Mouse (Mus musculus): ENCODE results near the gene Col6a6. TPM values are rescaled to one million over a fixed set of nuclear protein-coding genes. Genes with fewer than 3 reads are reported as not detected.
"Not testable (repeated sequence)": the region's sequence is repeated elsewhere in the genome, so short reads cannot be mapped to it uniquely, and the experiment has no call there.

Col6a6 gene
- polyA plus RNA-seq, 1 experiment from 2014 or later = not detected

DNA sequence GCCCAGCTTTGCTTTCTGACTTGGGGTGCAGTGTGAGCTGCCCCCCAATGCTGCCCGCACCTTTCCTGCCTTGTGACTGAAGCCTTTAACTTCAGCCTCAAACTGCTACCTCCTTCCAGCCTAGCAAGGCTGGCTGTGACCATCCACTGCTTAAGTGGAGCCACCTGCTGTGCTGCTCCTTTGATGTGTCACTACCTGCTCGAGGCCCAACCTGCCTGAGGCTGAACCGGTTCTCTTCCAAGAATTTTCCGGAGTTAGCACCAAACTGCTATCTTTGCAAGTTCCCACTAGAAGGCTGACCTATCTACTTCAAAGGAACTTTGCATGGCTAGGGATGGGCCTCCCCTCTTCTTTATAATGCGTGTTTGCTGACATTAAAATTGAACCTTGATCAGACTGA is 13.4 kb upstream of the Col6a6 start:
- H3K4me2 ChIP-seq (ENCODE audit: low read length); H3K4me3 ChIP-seq (ENCODE audit: low read depth, low read length); DNase-seq (ENCODE audit: low spot score); H3K9ac ChIP-seq (ENCODE audit: low read length); H3K27ac ChIP-seq (ENCODE audit: low read depth, low read length); H3K36me3 ChIP-seq (ENCODE audit: control insufficient read depth, insufficient read depth, low read length); H3K9me3 ChIP-seq (replicated peaks; ENCODE audit: control insufficient read depth, low read length); H3K4me1 ChIP-seq (ENCODE audit: control insufficient read depth, insufficient read depth, low read length); ATAC-seq; H3K27me3 ChIP-seq (replicated peaks; ENCODE audit: control insufficient read depth, insufficient read depth, low read length): not testable (repeated sequence)
- WGBS = 67% methylated on average over 5 of the region's 5 CpGs

DNA sequence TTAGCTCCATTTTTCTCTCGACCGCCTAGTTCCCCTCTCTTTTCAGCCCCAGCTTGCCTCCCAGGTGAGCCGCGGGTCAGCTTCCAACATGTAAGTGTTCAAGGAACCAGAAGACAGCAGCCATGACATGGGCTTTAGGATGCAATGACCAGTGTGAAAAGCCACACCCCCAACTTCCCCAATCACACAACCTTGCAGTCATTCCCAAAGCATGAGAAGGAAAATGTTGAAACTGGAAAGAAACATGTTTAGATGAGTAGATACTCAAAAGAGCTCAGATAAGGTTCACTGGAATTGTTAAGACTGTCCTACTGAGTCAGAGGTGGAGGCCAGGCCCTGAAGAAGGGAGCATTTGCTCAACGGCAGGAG is 11.2 kb upstream of the Col6a6 start:
- H3K27me3 ChIP-seq (replicated peaks; ENCODE audit: control insufficient read depth, insufficient read depth, low read length) = no peaks in the 10 kb centered on the region
- 82% methylated on average over 5 of the region's 5 CpGs for WGBS
- no peak overlapping the region for H3K9ac ChIP-seq (ENCODE audit: low read length)
- no peak overlapping the region for H3K4me2 ChIP-seq (ENCODE audit: low read length)
- DNase-seq (ENCODE audit: low spot score) = no peak
- no peak for ATAC-seq
- H3K4me1 ChIP-seq (ENCODE audit: control insufficient read depth, insufficient read depth, low read length) = no peaks in the 10 kb centered on the region
- no peaks in the 10 kb centered on the region for H3K36me3 ChIP-seq (ENCODE audit: control insufficient read depth, insufficient read depth, low read length)
- H3K27ac ChIP-seq (ENCODE audit: low read depth, low read length) = no peak overlapping the region
- H3K9me3 ChIP-seq (replicated peaks; ENCODE audit: control insufficient read depth, low read length) = no peaks in the 10 kb centered on the region
- no peak overlapping the region for H3K4me3 ChIP-seq (ENCODE audit: low read depth, low read length)

DNA sequence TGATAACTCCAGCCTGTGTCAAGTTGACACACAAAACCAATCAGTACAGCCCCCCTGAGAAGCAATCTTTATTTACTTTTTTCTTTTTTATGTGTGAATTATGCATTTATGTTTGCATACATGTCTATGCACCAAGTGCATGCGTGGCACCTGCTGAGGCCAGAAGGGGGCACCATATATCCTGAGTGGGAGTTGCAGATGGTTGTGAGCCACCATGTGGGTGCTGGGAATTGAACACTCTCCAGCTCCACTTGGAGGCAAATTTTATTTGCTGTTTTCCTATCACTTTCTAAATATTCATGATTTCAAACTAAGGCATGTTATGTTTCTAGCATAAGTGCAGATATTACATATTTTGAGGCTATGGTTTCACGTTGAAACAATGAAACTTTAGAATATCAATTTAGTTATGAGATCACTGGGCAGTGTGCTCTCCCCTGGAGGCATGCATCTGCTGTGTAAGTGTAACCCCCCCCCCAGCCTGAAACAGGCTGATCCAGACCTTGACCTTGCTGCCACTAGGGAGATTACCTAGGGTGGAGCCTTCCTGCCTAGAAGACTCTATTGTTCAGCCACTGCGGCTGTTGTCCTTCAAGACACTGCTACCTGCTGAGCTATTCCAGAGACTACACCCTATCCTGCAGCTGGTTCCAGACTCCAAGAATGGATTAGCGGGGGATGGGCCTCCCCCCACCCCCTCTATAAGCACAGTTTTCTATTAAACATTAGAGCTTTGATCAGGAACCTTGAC is 10.6 kb upstream of the Col6a6 start:
- H3K4me2 ChIP-seq (ENCODE audit: low read length) = no peak overlapping the region
- H3K36me3 ChIP-seq (ENCODE audit: control insufficient read depth, insufficient read depth, low read length) = no peaks in the 10 kb centered on the region
- WGBS = 76% methylated on average over 4 of the region's 4 CpGs
- no peaks in the 10 kb centered on the region for H3K4me1 ChIP-seq (ENCODE audit: control insufficient read depth, insufficient read depth, low read length)
- ATAC-seq (no peak), DNase-seq (ENCODE audit: low spot score) (no peak)
- H3K27ac ChIP-seq (ENCODE audit: low read depth, low read length) = no peak overlapping the region
- H3K27me3 ChIP-seq (replicated peaks; ENCODE audit: control insufficient read depth, insufficient read depth, low read length) = no peaks in the 10 kb centered on the region
- no peak overlapping the region for H3K9ac ChIP-seq (ENCODE audit: low read length)
- no peak overlapping the region for H3K4me3 ChIP-seq (ENCODE audit: low read depth, low read length)
- no peaks in the 10 kb centered on the region for H3K9me3 ChIP-seq (replicated peaks; ENCODE audit: control insufficient read depth, low read length)

DNA sequence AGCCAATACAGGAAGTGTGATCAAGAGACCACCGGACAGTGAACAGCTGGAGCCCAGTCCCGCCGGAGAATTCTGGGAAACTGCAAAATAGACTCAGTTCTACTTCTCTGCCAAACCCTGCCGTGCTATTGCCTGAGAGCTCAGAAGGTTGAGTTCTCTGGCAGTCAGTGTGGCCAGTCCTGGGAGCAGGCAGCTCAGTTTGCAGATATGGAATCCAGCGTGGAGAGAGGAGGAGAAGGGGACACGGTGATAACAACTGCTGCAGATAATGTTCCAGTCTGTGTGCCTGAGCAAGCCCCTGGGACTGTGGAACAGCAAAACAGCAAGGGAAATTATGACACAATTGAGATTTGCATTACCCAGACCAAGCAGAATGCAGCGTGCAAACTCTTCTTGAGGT is 7.6 kb upstream of the Col6a6 start:
- no peak for ATAC-seq
- Histone ChIP-seq H3K9me3 (replicated peaks; ENCODE audit: control insufficient read depth, low read length) (no peaks in the 10 kb centered on the region), H3K4me1 (ENCODE audit: control insufficient read depth, insufficient read depth, low read length) (no peaks in the 10 kb centered on the region), H3K27me3 (replicated peaks; ENCODE audit: control insufficient read depth, insufficient read depth, low read length) (no peaks in the 10 kb centered on the region), H3K4me2 (ENCODE audit: low read length) (no peak overlapping the region), H3K36me3 (ENCODE audit: control insufficient read depth, insufficient read depth, low read length) (no peaks in the 10 kb centered on the region), H3K9ac (ENCODE audit: low read length) (no peak overlapping the region), H3K27ac (ENCODE audit: low read depth, low read length) (no peak overlapping the region), H3K4me3 (ENCODE audit: low read depth, low read length) (no peak overlapping the region)
- 92% methylated on average over 7 of the region's 7 CpGs for WGBS
- no peak for DNase-seq (ENCODE audit: low spot score)

DNA sequence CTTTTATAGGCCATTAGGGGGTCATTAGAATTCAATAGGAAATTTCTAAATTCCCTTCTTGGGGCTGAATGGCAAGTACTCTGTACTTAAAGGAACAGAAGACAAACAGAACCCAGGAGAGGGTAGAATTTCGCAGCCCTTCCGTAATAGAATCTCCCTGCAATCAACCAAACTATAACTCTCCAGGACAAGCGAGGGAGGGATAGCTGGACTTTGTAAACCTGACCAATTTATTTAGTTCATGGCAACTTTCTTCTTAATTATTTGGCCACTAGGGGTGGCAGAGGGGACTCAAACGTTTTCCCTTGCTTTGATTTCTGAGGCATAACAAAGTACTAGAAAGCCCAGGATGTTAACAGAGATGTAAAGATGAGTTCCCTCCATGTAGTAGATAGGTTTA is 6.8 kb upstream of the Col6a6 start:
- H3K9me3 ChIP-seq (replicated peaks; ENCODE audit: control insufficient read depth, low read length) = no peaks in the 10 kb centered on the region
- H3K27ac ChIP-seq (ENCODE audit: low read depth, low read length) = no peak overlapping the region
- 54% methylated on average over 4 of the region's 4 CpGs for WGBS
- no peaks in the 10 kb centered on the region for H3K4me1 ChIP-seq (ENCODE audit: control insufficient read depth, insufficient read depth, low read length)
- H3K27me3 ChIP-seq (replicated peaks; ENCODE audit: control insufficient read depth, insufficient read depth, low read length) = no peaks in the 10 kb centered on the region
- no peak for ATAC-seq
- no peak overlapping the region for H3K4me2 ChIP-seq (ENCODE audit: low read length)
- H3K9ac ChIP-seq (ENCODE audit: low read length) = no peak overlapping the region
- H3K4me3 ChIP-seq (ENCODE audit: low read depth, low read length) = no peak overlapping the region
- no peaks in the 10 kb centered on the region for H3K36me3 ChIP-seq (ENCODE audit: control insufficient read depth, insufficient read depth, low read length)
- DNase-seq (ENCODE audit: low spot score) = peak; percentile 19

DNA sequence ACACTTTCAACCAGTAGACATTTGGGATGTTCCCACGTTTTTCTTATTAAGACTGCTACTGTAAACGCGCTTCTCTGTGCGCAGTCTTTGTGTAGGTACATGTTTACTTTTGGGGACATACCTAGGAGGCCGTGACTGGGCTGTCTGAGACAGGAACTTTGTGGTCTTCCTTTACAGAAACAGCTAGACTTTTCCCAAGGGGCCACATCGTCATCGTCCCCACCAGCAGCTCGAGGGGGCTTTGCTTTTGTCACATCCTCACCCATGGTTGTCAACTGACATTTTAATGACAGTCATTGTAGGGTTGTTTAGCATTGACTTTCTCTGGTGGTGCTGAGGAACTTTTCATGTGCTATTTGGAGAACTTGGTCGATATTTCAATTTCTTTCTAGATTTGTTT is 3.3 kb upstream of the Col6a6 start:
- Histone ChIP-seq H3K4me1 (ENCODE audit: control insufficient read depth, insufficient read depth, low read length) (no peaks in the 10 kb centered on the region; the same call in 1 of the 2 replicates), H3K4me2 (ENCODE audit: low read length) (no peak overlapping the region), H3K36me3 (ENCODE audit: control insufficient read depth, insufficient read depth, low read length) (no peaks in the 10 kb centered on the region), H3K27ac (ENCODE audit: low read depth, low read length) (no peak overlapping the region), H3K27me3 (replicated peaks; ENCODE audit: control insufficient read depth, insufficient read depth, low read length) (no peaks in the 10 kb centered on the region), H3K9ac (ENCODE audit: low read length) (no peak overlapping the region), H3K4me3 (ENCODE audit: low read depth, low read length) (no peak overlapping the region), H3K9me3 (replicated peaks; ENCODE audit: control insufficient read depth, low read length) (no peaks in the 10 kb centered on the region)
- WGBS = 93% methylated on average over 9 of the region's 9 CpGs
- ATAC-seq = no peak
- no peak for DNase-seq (ENCODE audit: low spot score)

DNA sequence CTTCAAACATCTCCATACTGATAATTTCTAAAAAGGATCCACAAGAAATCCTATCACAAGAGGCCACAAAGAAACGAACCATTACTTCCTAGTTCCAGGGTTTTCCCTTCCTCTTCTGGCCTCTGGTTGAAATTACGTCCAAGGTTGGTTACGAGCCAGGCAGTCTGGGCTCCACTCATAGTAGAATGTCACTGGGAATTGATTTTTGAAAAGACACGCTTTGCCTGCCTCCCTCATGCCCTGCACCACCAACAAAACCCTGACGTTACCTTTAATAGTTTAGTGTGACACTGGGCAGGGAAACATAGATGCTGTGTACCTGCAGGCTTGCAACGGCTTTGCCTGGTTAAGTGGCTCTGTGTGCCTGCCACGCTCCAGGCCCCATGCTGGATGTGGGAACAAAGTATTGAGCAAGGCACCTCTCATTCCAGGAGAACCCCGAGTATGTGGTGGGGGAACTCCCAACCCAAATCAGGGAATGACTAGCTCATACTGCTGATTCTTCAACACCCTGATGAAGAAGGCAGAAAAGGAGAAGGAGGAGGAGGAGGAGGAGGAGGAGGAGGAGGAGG is 798 bp downstream of the Col6a6 start:
- 68% methylated on average over 8 of the region's 8 CpGs for WGBS
- H3K9me3 ChIP-seq (replicated peaks; ENCODE audit: control insufficient read depth, low read length) = no peaks in the 10 kb centered on the region
- no peak overlapping the region for H3K4me3 ChIP-seq (ENCODE audit: low read depth, low read length)
- no peak overlapping the region for H3K27ac ChIP-seq (ENCODE audit: low read depth, low read length)
- H3K4me1 ChIP-seq (ENCODE audit: control insufficient read depth, insufficient read depth, low read length) = no peaks in the 10 kb centered on the region; the same call in 1 of the 2 replicates
- DNase-seq (ENCODE audit: low spot score) (no peak), ATAC-seq (no peak)
- H3K4me2 ChIP-seq (ENCODE audit: low read length) = no peak overlapping the region
- H3K36me3 ChIP-seq (ENCODE audit: control insufficient read depth, insufficient read depth, low read length) = no peaks in the 10 kb centered on the region
- no peaks in the 10 kb centered on the region for H3K27me3 ChIP-seq (replicated peaks; ENCODE audit: control insufficient read depth, insufficient read depth, low read length)
- no peak overlapping the region for H3K9ac ChIP-seq (ENCODE audit: low read length)

DNA sequence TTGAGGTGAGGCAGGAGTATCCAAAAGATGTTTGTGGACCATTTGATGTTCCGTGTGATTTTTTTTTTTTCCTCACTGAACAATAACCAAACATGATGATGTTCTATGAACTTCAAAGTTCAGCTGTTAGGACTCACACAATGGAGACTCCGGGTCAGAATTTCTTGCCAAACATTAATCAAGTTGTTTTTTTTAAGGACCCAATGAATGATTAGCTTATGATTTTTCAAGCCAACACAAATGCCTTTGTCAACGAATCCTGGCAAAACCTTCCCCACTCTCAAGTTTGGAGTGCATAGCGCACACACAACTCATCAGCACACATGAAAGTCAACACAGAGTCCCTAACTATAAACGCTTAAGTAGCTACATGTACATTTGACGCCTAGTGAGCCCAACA is 7.2 kb downstream of the Col6a6 start:
- Histone ChIP-seq H3K9me3 (replicated peaks; ENCODE audit: control insufficient read depth, low read length) (no peaks in the 10 kb centered on the region), H3K4me1 (ENCODE audit: control insufficient read depth, insufficient read depth, low read length) (no peaks in the 10 kb centered on the region), H3K36me3 (ENCODE audit: control insufficient read depth, insufficient read depth, low read length) (no peaks in the 10 kb centered on the region), H3K4me2 (ENCODE audit: low read length) (no peak overlapping the region), H3K27ac (ENCODE audit: low read depth, low read length) (no peak overlapping the region), H3K4me3 (ENCODE audit: low read depth, low read length) (no peak overlapping the region), H3K9ac (ENCODE audit: low read length) (no peak overlapping the region), H3K27me3 (replicated peaks; ENCODE audit: control insufficient read depth, insufficient read depth, low read length) (no peaks in the 10 kb centered on the region)
- WGBS = 92% methylated on average over 6 of the region's 6 CpGs
- DNase-seq (ENCODE audit: low spot score) = no peak
- no peak for ATAC-seq

DNA sequence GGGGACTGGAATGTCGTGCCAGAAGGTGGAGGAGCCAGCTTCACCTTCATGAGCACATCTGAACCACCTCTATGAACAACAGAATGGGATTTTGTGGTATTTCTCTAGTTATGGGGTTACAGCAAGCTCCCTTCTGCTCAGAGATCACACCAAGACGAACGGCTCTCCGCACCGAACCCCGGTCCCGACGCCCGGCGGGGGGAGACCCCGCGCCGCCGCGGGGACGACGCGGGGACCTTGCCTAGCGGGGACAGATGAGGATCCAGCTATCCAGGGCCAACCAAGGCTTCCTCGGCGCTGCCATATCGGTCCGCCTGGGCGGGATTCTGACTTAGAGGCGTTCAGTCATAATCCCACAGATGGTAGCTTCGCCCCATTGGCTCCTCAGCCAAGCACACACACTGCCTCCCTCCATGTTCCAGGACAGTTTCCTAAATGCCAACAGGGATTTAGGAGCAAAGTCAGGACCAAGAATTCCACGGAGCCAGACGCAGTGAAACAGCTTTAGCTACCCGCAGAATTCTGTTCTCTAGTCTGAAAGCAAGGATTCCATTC is 8.7 kb downstream of the Col6a6 start:
- H3K36me3 ChIP-seq (ENCODE audit: control insufficient read depth, insufficient read depth, low read length) = no peaks in the 10 kb centered on the region
- no peaks in the 10 kb centered on the region for H3K27me3 ChIP-seq (replicated peaks; ENCODE audit: control insufficient read depth, insufficient read depth, low read length)
- no peak overlapping the region for H3K9ac ChIP-seq (ENCODE audit: low read length)
- no peaks in the 10 kb centered on the region for H3K4me1 ChIP-seq (ENCODE audit: control insufficient read depth, insufficient read depth, low read length)
- ATAC-seq (no peak), DNase-seq (ENCODE audit: low spot score) (no peak)
- no peak overlapping the region for H3K4me2 ChIP-seq (ENCODE audit: low read length)
- no peak overlapping the region for H3K4me3 ChIP-seq (ENCODE audit: low read depth, low read length)
- H3K27ac ChIP-seq (ENCODE audit: low read depth, low read length) = no peak overlapping the region
- 89% methylated on average over 29 of the region's 29 CpGs for WGBS
- H3K9me3 ChIP-seq (replicated peaks; ENCODE audit: control insufficient read depth, low read length) = no peaks in the 10 kb centered on the region

Measured in forebrain, embryonic 14.5 days (tissue).